Mouse (Mus musculus) lung, postnatal 0 days (tissue): ENCODE measurements around the gene Rab44. TPM values are rescaled to one million over a fixed set of nuclear protein-coding genes. Genes with fewer than 3 reads are reported as not detected.

ENCODE experiments used
- ATAC-seq: fragments of 200-750 bp; cut with Nextera tagmentation; 2 replicates; pipeline ENCODE4 v1.8.0; 2017; ENCODE audit warnings: moderate library complexity
- DNase-seq: peaks from one replicate; pipeline ENCODE4 v3.0.0-alpha.2; 2016; ENCODE audit warnings: low spot score
- H3K27ac ChIP-seq: fragments of 300-500 bp; sonication (generic); 2 replicates; pipeline ENCODE4 v1.5.1; 2014; ENCODE audit warnings: antibody characterized with exemption, mild to moderate bottlenecking, low read length, mixed read lengths
- H3K27me3 ChIP-seq: fragments of 300-500 bp; sonication (generic); replicated peaks from 2 replicates; pipeline ENCODE4 v1.6.1; 2014; ENCODE audit warnings: low read length, mixed read lengths; ENCODE audit not compliant: insufficient read depth
- H3K36me3 ChIP-seq: fragments of 300-500 bp; sonication (generic); 2 replicates; pipeline ENCODE4 v1.6.1; 2014; ENCODE audit warnings: low read length, mixed read lengths; ENCODE audit not compliant: insufficient read depth
- H3K4me1 ChIP-seq: fragments of 300-500 bp; sonication (generic); 2 replicates; pipeline ENCODE4 v1.6.1; 2014; ENCODE audit warnings: antibody characterized with exemption, low read depth, low read length, mixed read lengths; ENCODE audit not compliant: insufficient read depth
- H3K4me2 ChIP-seq: fragments of 300-500 bp; sonication (generic); replicated peaks from 2 replicates; pipeline ENCODE4 v1.6.1; 2014; ENCODE audit warnings: low read depth, mild to moderate bottlenecking, low read length, moderate library complexity, mixed read lengths
- H3K4me3 ChIP-seq: fragments of 300-500 bp; sonication (generic); 2 replicates; pipeline ENCODE4 v1.5.1; 2014; ENCODE audit warnings: low read depth, low read length
- H3K9ac ChIP-seq: fragments of 300-500 bp; sonication (generic); replicated peaks from 2 replicates; pipeline ENCODE4 v1.6.1; 2014; ENCODE audit warnings: low read depth, mild to moderate bottlenecking
- H3K9me3 ChIP-seq: fragments of 300-500 bp; sonication (generic); 2 replicates; pipeline ENCODE4 v1.6.1; 2016; ENCODE audit warnings: low read length, mixed read lengths
- CTCF ChIP-seq: IDR thresholded peaks from 2 replicates; pipeline ENCODE4 v1.5.1; 2016; ENCODE audit warnings: antibody characterized with exemption, mild to moderate bottlenecking
- EP300 ChIP-seq: IDR thresholded peaks from 2 replicates; pipeline ENCODE4 v1.6.1; 2016; ENCODE audit warnings: antibody characterized with exemption, mild to moderate bottlenecking, control low read depth
- WGBS: fragments of 180-500 bp; shearing (Covaris S2); extraction: QIAGEN DNeasy Blood & Tissue Kit; methylation state at CpG from one replicate; pipeline ENCODE4 v1.1.7; 2014; 5-methylcytosine and 5-hydroxymethylcytosine counted together
- polyA plus RNA-seq: library from polyadenylated mRNA; unstranded; fragments of >200 nt; fragmentation: Nextera tagmentation; extraction: Ambion mirVana; gene quantifications from 2 replicates; pipeline ENCODE4 v1.2.1, GENCODE M21; 2015

Gene Rab44
- polyA plus RNA-seq, 1 experiment from 2014 or later = 1.0 TPM

GRCm38 (mm10) chr17:29172062-29172461, 58.1 kb downstream of the Rab44 start:
- WGBS = 32% methylated on average over 10 of the region's 10 CpGs
- Histone ChIP-seq H3K4me2 (no peak overlapping the region), H3K4me3 (no peak overlapping the region), H3K27ac (no peak overlapping the region), H3K9ac (no peak overlapping the region), H3K27me3 (no peaks in the 10 kb centered on the region), H3K4me1 (no peaks in the 10 kb centered on the region), H3K9me3 (no peaks in the 10 kb centered on the region), H3K36me3 (no peaks in the 10 kb centered on the region)
- no peak for DNase-seq
- peak; percentile 3; the same call in 1 of the 2 replicates for ATAC-seq
- TF ChIP-seq CTCF = no peak

GRCm38 (mm10) chr17:29173165-29173564, 59.2 kb downstream of the Rab44 start:
- Histone ChIP-seq H3K4me1 (no peaks in the 10 kb centered on the region), H3K4me2 (no peak overlapping the region), H3K36me3 (no peaks in the 10 kb centered on the region), H3K4me3 (no peak overlapping the region), H3K27ac (no peak overlapping the region), H3K27me3 (no peaks in the 10 kb centered on the region), H3K9ac (no peak overlapping the region), H3K9me3 (no peaks in the 10 kb centered on the region)
- WGBS = 73% methylated on average over 8 of the region's 8 CpGs
- DNase-seq (no peak), ATAC-seq (no peak)
- TF ChIP-seq CTCF (no peak), EP300 (no peak)

- Histone ChIP-seq H3K4me1 (no peaks in the 10 kb centered on the region), H3K9ac (no peak overlapping the region), H3K27ac (no peak overlapping the region), H3K36me3 (no peaks in the 10 kb centered on the region), H3K4me2 (no peak overlapping the region), H3K27me3 (no peaks in the 10 kb centered on the region), H3K9me3 (no peaks in the 10 kb centered on the region), H3K4me3 (no peak overlapping the region)
- no peak for DNase-seq
- TF ChIP-seq EP300 = no peak
- TF ChIP-seq CTCF = no peak
- 58% methylated on average over 3 of the region's 3 CpGs for WGBS
- no peak for ATAC-seq
Observed at GRCm38 (mm10) chr17:29175693-29176092, 61.7 kb downstream of the Rab44 start.

GRCm38 (mm10) chr17:29176391-29177267, 62.7 kb downstream of the Rab44 start:
- Histone ChIP-seq H3K9me3 (no peaks in the 10 kb centered on the region), H3K27me3 (no peaks in the 10 kb centered on the region), H3K4me1 (0 out of 2 replicates have a peak, but pooled peaks cover 2% of the 10 kb centered on the region), H3K9ac (no peak overlapping the region), H3K27ac (no peak overlapping the region), H3K36me3 (no peaks in the 10 kb centered on the region), H3K4me2 (no peak overlapping the region), H3K4me3 (no peak overlapping the region)
- DNase-seq (peak; percentile 73), ATAC-seq (peak; percentile 55)
- WGBS = 22% methylated on average over 9 of the region's 9 CpGs
- TF ChIP-seq CTCF (peak; percentile 84), EP300 (no peak)

GRCm38 (mm10) chr17:29178503-29179059, 64.6 kb downstream of the Rab44 start:
- ATAC-seq = no peak
- 76% methylated on average over 9 of the region's 9 CpGs for WGBS
- Histone ChIP-seq H3K4me1 (0 out of 2 replicates have a peak, but pooled peaks cover 2% of the 10 kb centered on the region), H3K9me3 (no peaks in the 10 kb centered on the region), H3K27ac (no peak overlapping the region), H3K9ac (no peak overlapping the region), H3K36me3 (no peaks in the 10 kb centered on the region), H3K27me3 (no peaks in the 10 kb centered on the region), H3K4me3 (no peak overlapping the region), H3K4me2 (no peak overlapping the region)
- no peak for DNase-seq
- TF ChIP-seq CTCF (no peak), EP300 (no peak)

GRCm38 (mm10) chr17:29179917-29180316, 66.0 kb downstream of the Rab44 start:
- 78% methylated on average over 6 of the region's 6 CpGs for WGBS
- Histone ChIP-seq H3K4me2 (no peak overlapping the region), H3K4me1 (0 out of 2 replicates have a peak, but pooled peaks cover 2% of the 10 kb centered on the region), H3K27me3 (no peaks in the 10 kb centered on the region), H3K9ac (no peak overlapping the region), H3K27ac (no peak overlapping the region), H3K36me3 (no peaks in the 10 kb centered on the region), H3K4me3 (no peak overlapping the region), H3K9me3 (no peaks in the 10 kb centered on the region)
- DNase-seq (peak; percentile 67), ATAC-seq (peak; percentile 58; the same call in 1 of the 2 replicates)
- TF ChIP-seq EP300 = no peak
- no peak for TF ChIP-seq CTCF
